Mouse (Mus musculus) olfactory bulb, adult 2 months (tissue): ENCODE measurements around the gene Eif1.

Experiments
- CTCF ChIP-seq: fragments of 200-500 bp; IDR thresholded peaks from 2 replicates; pipeline ENCODE4 v1.5.1; 2012; ENCODE audit warnings: low read depth, mild to moderate bottlenecking, low read length, moderate library complexity; ENCODE audit not compliant: insufficient read depth
- POLR2A ChIP-seq: fragments of 200-500 bp; IDR thresholded peaks from 2 replicates; pipeline ENCODE4 v1.6.1; 2012; ENCODE audit warnings: mild to moderate bottlenecking, low read depth, low read length, moderate library complexity; ENCODE audit not compliant: insufficient read depth

DNA sequence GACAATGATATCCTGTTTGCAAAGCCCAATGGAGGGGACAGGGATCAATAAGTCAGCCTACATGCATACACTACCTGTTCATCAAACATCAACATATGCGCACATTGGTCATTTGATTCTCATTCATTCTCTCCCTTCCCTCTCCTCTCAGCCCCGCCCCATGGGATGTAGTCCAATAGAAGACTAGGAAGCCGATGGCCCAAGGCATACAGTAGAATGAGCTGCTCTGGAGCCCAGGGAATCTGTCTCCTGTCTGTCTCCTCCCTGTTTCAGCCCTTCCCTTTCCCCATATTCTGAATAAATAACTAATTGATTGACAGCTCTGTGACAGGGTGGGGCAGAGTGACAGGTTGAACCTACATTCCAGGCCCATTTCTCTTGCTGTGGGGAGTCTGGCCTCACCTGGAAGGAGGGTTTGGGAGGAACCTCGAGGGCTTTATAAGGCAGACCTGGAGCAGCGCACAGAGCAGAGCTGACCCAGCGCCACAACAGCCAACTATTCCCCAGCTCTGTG lies 14.3 kb downstream of the Eif1 start, which contains the start of gene Gast:
- TF ChIP-seq POLR2A (no peak), CTCF (no peak)
